Mouse (Mus musculus) testis, adult 2 months (tissue): Measurements from ENCODE around the gene Arnt. TPM values are rescaled to one million over a fixed set of nuclear protein-coding genes. Genes with fewer than 3 reads are reported as not detected.
"Not testable (repeated sequence)": the region's sequence is repeated elsewhere in the genome, so short reads cannot be mapped to it uniquely, and the experiment has no call there.

ENCODE experiments used
- H3K27ac ChIP-seq: fragments of 200-500 bp; 2 replicates; pipeline ENCODE4 v1.5.1; 2012; ENCODE audit warnings: low read depth, low read length; ENCODE audit not compliant: control insufficient read depth, insufficient read depth
- H3K27me3 ChIP-seq: fragments of 200-500 bp; 2 replicates; pipeline ENCODE4 v1.6.1; 2012; ENCODE audit warnings: mild to moderate bottlenecking, low read length, moderate library complexity; ENCODE audit not compliant: control insufficient read depth, insufficient read depth
- H3K36me3 ChIP-seq: fragments of 200-500 bp; 2 replicates; pipeline ENCODE4 v1.6.1; 2012; ENCODE audit warnings: mild to moderate bottlenecking, low read length; ENCODE audit not compliant: control insufficient read depth, insufficient read depth
- H3K4me1 ChIP-seq: fragments of 200-500 bp; 2 replicates; pipeline ENCODE4 v1.6.1; 2012; ENCODE audit warnings: low read length; ENCODE audit not compliant: control insufficient read depth, insufficient read depth
- H3K4me3 ChIP-seq: fragments of 200-500 bp; 2 replicates; pipeline ENCODE4 v1.5.1; 2012; ENCODE audit warnings: low read depth, mild to moderate bottlenecking, low read length, moderate library complexity, mixed read lengths; ENCODE audit not compliant: control insufficient read depth
- CTCF ChIP-seq: fragments of 200-500 bp; IDR thresholded peaks from 2 replicates; pipeline ENCODE4 v1.5.1; 2012; ENCODE audit warnings: low read depth, mild to moderate bottlenecking, inconsistent platforms, low read length, moderate library complexity; ENCODE audit not compliant: control insufficient read depth, insufficient read depth, insufficient replicate concordance
- POLR2A ChIP-seq: fragments of 200-500 bp; IDR thresholded peaks from 2 replicates; pipeline ENCODE4 v1.6.1; 2012; ENCODE audit warnings: low read depth, mild to moderate bottlenecking, inconsistent platforms, low read length, moderate library complexity; ENCODE audit not compliant: control insufficient read depth
- polyA plus RNA-seq: library from polyadenylated mRNA; depleted of rRNA; stranded (reverse); fragments of >200 nt; gene quantifications from 2 replicates; pipeline ENCODE4 v1.2.3, GENCODE M21; 2012

The Arnt gene
- polyA plus RNA-seq, 1 experiment = 13.6 TPM

DNA sequence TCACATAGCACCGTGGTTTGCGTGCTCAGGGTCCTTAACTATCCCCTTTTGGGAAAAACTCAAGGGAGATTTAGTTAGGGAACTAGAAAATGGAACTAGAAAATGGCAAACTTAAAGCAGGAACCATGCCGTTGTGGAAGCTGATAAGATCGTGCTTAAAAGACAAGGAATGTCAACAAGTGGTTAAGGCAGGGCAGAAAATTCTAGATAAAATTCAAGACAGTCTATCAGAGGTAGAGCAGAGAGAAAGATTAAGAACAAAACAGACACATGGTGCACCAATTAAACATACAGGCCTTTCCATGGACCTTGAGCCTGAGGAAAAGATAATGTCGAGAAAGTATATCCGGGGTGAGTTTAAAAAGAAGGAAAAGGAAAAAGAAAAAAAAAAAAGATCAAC lies 16.3 kb upstream of the Arnt start:
- H3K4me1 ChIP-seq = no peaks in the 10 kb centered on the region

DNA sequence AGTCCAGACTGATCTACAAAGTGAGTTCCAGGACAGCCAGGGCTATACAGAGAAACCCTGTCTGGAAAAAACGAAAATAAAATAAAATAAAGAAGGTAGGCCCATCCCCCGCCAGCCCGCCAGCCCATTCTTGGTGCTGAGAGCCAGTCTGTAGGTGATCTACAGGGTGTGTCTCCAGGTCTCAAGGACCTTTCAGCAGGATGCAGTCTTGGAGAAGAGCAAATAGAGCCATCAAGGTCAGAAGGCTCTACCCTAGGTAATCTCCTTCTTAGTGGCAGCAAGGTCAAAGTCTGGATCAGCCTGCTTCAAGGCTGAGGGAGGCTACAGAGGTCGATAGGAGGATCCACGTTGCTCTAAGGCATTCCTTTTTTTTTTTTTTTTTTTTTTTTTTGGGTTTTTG lies 7.7 kb upstream of the Arnt start:
- H3K27me3 ChIP-seq, H3K4me3 ChIP-seq, H3K4me1 ChIP-seq, H3K27ac ChIP-seq, H3K36me3 ChIP-seq: not testable (repeated sequence)

More for the DNA sequence above, 16.3 kb upstream of the Arnt start:
- TF ChIP-seq POLR2A (no peak), CTCF (no peak)
- H3K27ac ChIP-seq = no peak overlapping the region
- H3K4me3 ChIP-seq = no peak overlapping the region
- no peaks in the 10 kb centered on the region for H3K27me3 ChIP-seq
- H3K36me3 ChIP-seq = no peaks in the 10 kb centered on the region

DNA sequence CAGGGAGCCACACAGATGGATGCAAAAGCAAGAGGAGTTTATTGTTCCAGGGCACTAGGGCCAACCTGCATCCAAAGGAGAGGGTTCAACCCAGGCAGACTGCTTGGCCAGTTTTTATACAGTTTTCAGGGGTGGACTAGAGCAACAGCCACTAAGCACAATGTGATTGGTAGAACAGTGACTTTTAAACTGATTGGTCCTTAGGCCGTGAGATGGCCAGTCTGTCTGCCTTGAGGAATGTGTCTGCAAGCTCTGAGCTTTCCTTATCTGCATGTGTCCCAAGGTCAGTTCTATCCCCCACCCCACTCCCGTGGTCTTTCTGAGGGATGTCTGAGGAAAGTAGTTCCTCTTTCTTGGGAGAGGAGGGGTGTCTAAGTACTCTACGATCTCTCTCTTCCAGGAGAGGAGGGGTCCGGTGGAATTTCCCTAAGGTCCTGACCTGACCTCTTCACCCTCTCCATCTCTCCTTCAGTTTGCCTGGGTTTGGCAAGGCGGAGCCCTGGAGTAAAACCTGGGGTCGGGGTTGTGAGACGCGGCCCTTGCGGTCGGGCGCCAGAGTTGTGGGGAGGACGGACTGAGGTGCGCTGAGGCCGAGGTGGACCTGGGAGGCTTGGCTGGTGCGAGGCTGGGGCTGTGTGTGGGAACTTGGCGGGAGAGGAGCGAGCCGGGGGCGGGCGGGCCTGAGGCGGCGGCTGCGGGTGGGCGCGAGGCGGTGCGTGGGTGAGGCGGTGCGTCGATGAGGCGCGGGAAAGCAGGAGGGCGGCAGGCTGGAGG lies 6.9 kb upstream of the Arnt start:
- not testable (repeated sequence) for H3K36me3 ChIP-seq, H3K4me1 ChIP-seq, H3K27me3 ChIP-seq, H3K27ac ChIP-seq
- peak overlapping the region; percentile 75 for H3K4me3 ChIP-seq

DNA sequence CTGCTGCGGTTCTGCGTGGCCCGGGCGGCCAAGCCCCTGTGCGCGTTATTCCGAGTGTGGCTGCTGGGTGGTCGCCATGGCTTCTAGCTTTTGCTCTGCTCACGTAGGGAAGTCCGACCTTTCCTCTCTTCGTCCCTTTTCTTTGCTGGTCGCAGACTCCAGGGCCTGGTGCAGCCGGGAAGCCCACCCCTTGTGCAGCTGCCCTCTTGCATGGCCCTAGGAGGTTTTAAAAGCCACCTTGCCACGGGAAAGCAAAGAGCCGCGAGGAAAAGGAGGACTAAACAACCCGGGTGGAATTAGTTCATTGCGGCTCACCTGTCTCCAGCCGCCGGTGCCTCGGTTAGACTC lies 6.3 kb upstream of the Arnt start:
- not testable (repeated sequence) for H3K4me1 ChIP-seq, H3K27me3 ChIP-seq, H3K36me3 ChIP-seq, H3K27ac ChIP-seq
- peak overlapping the region; percentile 75 for H3K4me3 ChIP-seq

DNA sequence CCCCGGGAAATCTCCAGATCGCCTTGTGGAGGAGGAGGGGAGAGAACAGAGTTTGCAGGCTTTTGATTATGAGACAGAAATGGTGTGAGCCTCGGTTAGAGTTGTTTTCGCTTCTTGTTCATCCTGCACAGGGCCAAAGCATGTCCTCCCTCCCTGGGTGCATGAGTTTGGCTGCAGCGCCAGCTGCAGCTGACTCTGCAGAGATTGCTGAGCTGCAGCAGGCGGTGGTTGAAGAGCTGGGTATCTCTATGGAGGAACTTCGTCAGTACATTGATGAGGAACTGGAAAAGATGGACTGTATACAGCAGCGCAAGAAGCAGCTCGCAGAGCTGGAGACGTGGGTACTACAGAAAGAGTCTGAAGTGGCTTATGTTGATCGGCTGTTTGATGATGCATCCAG lies 5.8 kb upstream of the Arnt start:
- H3K36me3 ChIP-seq, H3K4me3 ChIP-seq, H3K27me3 ChIP-seq, H3K4me1 ChIP-seq, H3K27ac ChIP-seq: not testable (repeated sequence)

DNA sequence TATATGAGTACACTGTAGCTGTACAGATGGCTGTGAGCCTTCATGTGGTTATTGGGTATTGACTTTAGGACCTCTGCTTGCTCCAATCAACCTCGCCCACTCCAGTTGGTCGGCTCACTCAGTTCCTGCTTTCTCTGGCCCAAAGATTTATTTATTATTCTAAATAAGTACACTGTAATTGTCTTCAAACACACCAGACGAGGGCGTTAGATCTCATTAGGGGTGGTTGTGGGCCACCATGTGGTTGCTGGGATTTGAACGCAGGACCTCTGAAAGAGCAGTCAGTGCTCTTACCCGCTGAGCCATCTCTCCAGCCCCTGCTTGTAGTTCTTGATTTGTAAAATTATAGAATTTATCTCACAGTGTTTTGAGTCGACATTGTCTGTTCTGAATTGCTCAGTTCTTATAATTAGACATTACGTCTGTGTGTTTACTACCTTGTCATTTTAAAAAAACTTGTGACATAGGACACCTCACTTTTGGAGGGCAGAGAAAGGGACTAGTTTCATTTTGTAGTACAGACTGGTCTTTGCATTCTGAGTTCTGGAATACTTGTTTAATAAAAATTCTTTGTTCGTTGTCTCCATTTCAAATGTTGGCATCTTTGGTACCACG lies 780 bp upstream of the Arnt start:
- H3K27me3 ChIP-seq = no peaks in the 10 kb centered on the region
- no peak overlapping the region; the same call in 1 of the 2 replicates for H3K4me3 ChIP-seq
- TF ChIP-seq POLR2A (no peak), CTCF (no peak)
- H3K4me1 ChIP-seq = peaks cover 3% of the 10 kb centered on the region
- H3K27ac ChIP-seq = no peak overlapping the region
- no peaks in the 10 kb centered on the region; the same call in 1 of the 2 replicates for H3K36me3 ChIP-seq

DNA sequence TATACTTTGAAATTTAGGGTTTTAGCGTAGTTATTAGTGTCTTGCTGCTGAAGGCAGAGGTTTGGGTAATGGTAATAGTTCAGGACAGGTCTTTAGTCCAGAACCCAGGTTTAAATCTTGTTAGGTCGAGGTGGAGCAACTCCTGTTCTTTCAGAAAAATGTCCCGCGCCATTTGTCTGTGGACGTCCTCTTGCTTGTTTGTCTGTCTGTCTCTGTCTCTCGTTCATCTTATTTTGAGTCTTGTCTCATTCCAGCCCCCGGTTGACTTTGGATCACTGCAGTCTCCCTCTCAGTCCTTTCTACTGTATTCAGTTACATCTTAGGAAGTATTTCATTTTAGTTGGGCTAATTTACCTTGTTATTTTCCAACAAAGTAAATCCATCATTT lies 789 bp downstream of the Arnt start:
- Histone ChIP-seq H3K4me1 (peaks cover 3% of the 10 kb centered on the region), H3K27ac (peak overlapping the region; percentile 64; the same call in 1 of the 2 replicates), H3K27me3 (no peaks in the 10 kb centered on the region), H3K4me3 (peak overlapping the region; percentile 96), H3K36me3 (no peaks in the 10 kb centered on the region; the same call in 1 of the 2 replicates)
- no peak for TF ChIP-seq CTCF
- TF ChIP-seq POLR2A = no peak

DNA sequence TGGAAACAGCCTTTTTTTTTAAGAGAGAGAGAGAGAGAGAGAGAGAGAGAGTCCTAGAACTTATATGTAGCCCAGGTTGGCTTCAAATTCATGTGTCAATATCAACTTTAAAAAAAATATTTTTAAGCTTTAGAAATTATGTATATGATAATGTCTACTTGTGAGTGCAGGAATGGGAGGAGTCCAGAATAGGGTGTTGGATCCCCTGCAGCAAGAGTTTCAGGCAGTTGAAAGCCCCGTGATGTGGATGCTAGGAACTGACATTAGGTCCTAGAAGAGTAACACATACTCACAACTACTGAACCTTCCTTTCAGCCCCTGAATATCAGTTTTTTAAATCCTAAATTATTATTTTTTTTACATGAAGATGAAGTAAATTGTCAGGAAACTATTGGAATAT lies 1.4 kb downstream of the Arnt start:
- no peak overlapping the region for H3K27ac ChIP-seq
- no peaks in the 10 kb centered on the region for H3K27me3 ChIP-seq
- H3K4me1 ChIP-seq = peaks cover 3% of the 10 kb centered on the region
- no peaks in the 10 kb centered on the region; the same call in 1 of the 2 replicates for H3K36me3 ChIP-seq
- H3K4me3 ChIP-seq = no peak overlapping the region
- TF ChIP-seq CTCF (no peak), POLR2A (no peak)

DNA sequence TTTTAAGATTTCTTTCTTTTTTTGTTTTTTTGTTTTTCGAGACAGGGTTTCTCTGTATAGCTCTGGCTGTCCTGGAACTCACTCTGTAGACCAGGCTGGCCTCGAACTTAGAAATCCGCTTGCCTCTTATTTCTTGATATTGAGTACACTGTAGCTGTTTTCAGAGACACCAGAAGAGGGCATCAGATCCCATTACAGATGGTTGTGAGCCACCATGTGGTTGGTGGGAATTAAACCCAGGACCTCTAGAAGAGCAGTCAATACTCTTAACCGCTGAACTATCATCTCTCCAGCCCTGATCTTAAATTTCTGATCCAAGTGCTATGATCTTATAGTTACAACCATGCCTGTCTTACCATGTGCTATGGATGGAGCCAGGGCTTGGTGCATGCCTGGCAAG lies 4.4 kb downstream of the Arnt start:
- H3K27me3 ChIP-seq, H3K36me3 ChIP-seq, H3K4me1 ChIP-seq, H3K4me3 ChIP-seq, H3K27ac ChIP-seq: not testable (repeated sequence)
